Mouse (Mus musculus): Measurements from ENCODE around the gene Mt1.

DNA sequence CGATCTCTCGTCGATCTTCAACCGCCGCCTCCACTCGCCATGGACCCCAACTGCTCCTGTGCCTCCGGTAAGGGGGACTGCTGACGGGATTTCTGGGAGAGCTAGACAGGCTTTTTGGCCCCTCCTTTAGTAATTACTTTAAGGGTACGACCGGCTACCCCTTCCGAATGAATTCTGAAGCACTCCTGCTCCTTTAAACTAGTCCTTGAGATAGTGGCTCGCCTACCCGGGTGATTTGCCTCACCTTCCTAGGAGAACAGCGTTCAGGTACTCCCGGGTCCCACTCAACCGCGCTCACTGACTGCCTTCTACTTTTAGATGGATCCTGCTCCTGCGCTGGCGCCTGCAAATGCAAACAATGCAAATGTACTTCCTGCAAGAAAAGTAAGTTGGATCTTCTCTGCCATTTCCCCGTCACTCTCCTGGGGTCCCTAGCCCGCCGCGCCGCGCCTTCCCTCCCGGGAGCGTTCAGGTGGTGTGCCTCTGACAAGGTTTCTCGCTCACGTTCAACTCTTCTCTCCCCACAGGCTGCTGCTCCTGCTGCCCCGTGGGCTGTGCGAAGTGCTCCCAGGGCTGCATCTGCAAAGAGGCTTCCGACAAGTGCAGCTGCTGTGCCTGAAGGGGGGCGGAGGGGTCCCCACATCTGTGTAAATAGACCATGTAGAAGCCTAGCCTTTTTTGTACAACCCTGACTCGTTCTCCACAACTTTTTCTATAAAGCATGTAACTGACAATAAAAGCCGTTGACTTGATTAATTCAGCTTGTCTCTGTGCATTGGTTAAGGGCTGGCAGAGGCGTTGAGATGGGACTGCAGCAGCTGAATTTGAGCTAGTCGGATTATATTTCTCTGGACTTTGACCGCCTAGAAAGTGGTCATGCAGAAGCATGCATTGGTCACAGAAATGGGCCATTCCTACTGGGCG lies 5.8 kb upstream of the Mt1 start:
- TF ChIP-seq CTCF (IDR thresholded peaks at IDR 0.05; ENCODE audit: low read depth, low read length) (no peak), POLR2A (IDR thresholded peaks at IDR 0.05; ENCODE audit: borderline replicate concordance, low read depth, low read length) (peak; percentile 86)

All from bone marrow macrophage, adult 2 months (primary cell).